ENCODE assay signal across 7 mouse cellular contexts in the genomic region with DNA sequence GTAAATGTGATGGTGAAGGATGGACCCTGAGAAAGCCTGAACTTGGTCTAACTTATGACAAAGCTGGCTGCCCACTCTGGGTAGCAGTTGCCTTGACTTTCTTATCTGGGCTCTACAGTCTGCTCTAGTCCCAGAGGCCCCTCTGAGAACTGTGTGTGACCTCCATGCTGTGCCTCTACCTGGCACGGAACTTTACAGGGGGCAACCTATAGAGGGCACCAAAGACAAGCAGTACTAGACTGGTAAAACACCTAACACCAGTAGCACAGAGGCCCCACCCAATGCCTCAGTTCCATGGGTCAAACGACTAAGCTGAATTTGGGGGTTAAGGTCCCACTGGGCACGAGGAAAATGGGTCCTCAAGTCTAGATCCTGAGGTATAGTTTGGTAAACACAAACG. TPM values are rescaled to one million over a fixed set of nuclear protein-coding genes. Genes with fewer than 3 reads are reported as not detected.
A peak's percentile ranks its signal among the peaks of the same experiment; 100 is the strongest.
DNase-seq lines count a peak whose midpoint lies in the region; TF ChIP-seq lines count a peak whose summit lies in the region.

No protein-coding gene starts in this region.

- no peak for TF ChIP-seq POLR2A in embryonic fibroblast, embryonic 13.5 days (IDR thresholded peaks at IDR 0.05; ENCODE audit: low read depth, low read length)

- WGBS in hindbrain, embryonic 10.5 days = 85% methylated on average over 4 of the region's 4 CpGs

- H3K27ac ChIP-seq in embryonic fibroblast, embryonic 13.5 days (ENCODE audit: insufficient read depth, low read length) = no peak overlapping the region
- no peak overlapping the region for H3K27ac ChIP-seq in hindbrain, embryonic 10.5 days

- no peak overlapping the region for H3K4me3 ChIP-seq in embryonic fibroblast, embryonic 13.5 days (ENCODE audit: insufficient read depth, low read length)
- H3K4me3 ChIP-seq in hindbrain, embryonic 10.5 days = no peak overlapping the region

- no peaks in the 10 kb centered on the region for H3K9me3 ChIP-seq in hindbrain, embryonic 10.5 days

- DNase-seq in 416B (ENCODE audit: low read depth) = peak; percentile 53
- peak; percentile 51 to 52 for DNase-seq in B cell, adult 2 months
- peak; percentile 39 for DNase-seq in lung, postnatal 14 days
- no peak for DNase-seq in hindbrain, embryonic 10.5 days (ENCODE audit: low spot score)
- no peak for DNase-seq in urinary bladder, postnatal 25 days (ENCODE audit: low spot score)
- DNase-seq in cerebellum, adult 9-11 months = no peak

- H3K4me1 ChIP-seq in embryonic fibroblast, embryonic 13.5 days (ENCODE audit: control insufficient read depth, insufficient read depth, low read length) = no peaks in the 10 kb centered on the region
- no peaks in the 10 kb centered on the region for H3K4me1 ChIP-seq in hindbrain, embryonic 10.5 days (replicated peaks)

- peaks cover 100% of the 10 kb centered on the region for H3K36me3 ChIP-seq in hindbrain, embryonic 10.5 days

- H3K27me3 ChIP-seq in hindbrain, embryonic 10.5 days (ENCODE audit: insufficient read depth, poor library complexity, severe bottlenecking) = no peaks in the 10 kb centered on the region

- 0 out of 2 replicates have a peak, but pooled peaks have one; percentile 8 for TF ChIP-seq CTCF in embryonic fibroblast, embryonic 13.5 days (IDR thresholded peaks at IDR 0.05; ENCODE audit: borderline replicate concordance, insufficient read depth, low read length)

RNA-seq across cellular contexts. Expression of gene Eif3g, which starts 17.7 kb away (rescaled TPM):
- polyA plus RNA-seq in embryonic fibroblast, embryonic 13.5 days (2011; ENCODE audit: insufficient read length, low read depth, missing spikeins) = 106 and 107 TPM in 2 replicates
- polyA plus RNA-seq in hindbrain, embryonic 10.5 days (2016; fragmentation: Nextera tagmentation; extraction: Ambion mirVana) = 406 and 412 TPM in 2 replicates

RNA-seq across cellular contexts. Expression of gene Ppan, which starts 28.2 kb away (rescaled TPM):
- polyA plus RNA-seq in embryonic fibroblast, embryonic 13.5 days (2011; ENCODE audit: insufficient read length, low read depth, missing spikeins) = 31.1 and 34.5 TPM in 2 replicates
- polyA plus RNA-seq in hindbrain, embryonic 10.5 days (2016; fragmentation: Nextera tagmentation; extraction: Ambion mirVana) = 80.1 and 87.3 TPM in 2 replicates

RNA-seq across cellular contexts. Expression of gene Angptl6, which starts 36.6 kb away (rescaled TPM):
- 2.9 and 4.9 TPM in 2 replicates for polyA plus RNA-seq in embryonic fibroblast, embryonic 13.5 days (2011; ENCODE audit: insufficient read length, low read depth, missing spikeins)
- polyA plus RNA-seq in hindbrain, embryonic 10.5 days (2016; fragmentation: Nextera tagmentation; extraction: Ambion mirVana) = 5.5 and 7.0 TPM in 2 replicates

RNA-seq across cellular contexts. Expression of gene Dnmt1, which starts 43.5 kb away (rescaled TPM):
- 47.2 and 59.0 TPM in 2 replicates for polyA plus RNA-seq in embryonic fibroblast, embryonic 13.5 days (2011; ENCODE audit: insufficient read length, low read depth, missing spikeins)
- 104 and 150 TPM in 2 replicates for polyA plus RNA-seq in hindbrain, embryonic 10.5 days (2016; fragmentation: Nextera tagmentation; extraction: Ambion mirVana)

RNA-seq across cellular contexts. Expression of gene A230050P20Rik, which starts 47.7 kb away (rescaled TPM):
- 14.7 and 25.3 TPM in 2 replicates for polyA plus RNA-seq in embryonic fibroblast, embryonic 13.5 days (2011; ENCODE audit: insufficient read length, low read depth, missing spikeins)
- polyA plus RNA-seq in hindbrain, embryonic 10.5 days (2016; fragmentation: Nextera tagmentation; extraction: Ambion mirVana) = 0.85 and 1.4 TPM in 2 replicates

Comparison
In these comparisons a context has a peak if more than half of its experiments do, and no peak if none do; other contexts are left out.
1. DNase-seq: peak in 416B (single experiment), B cell, adult 2 months (2 of 2) and lung, postnatal 14 days (single experiment); none in hindbrain, embryonic 10.5 days (single experiment), urinary bladder, postnatal 25 days (single experiment) and cerebellum, adult 9-11 months (single experiment).